In genomic region chr10:128495903-128496302, GRCm38 (mm10) we compare ENCODE assay signal across 23 mouse cellular contexts. TPM values are rescaled to one million over a fixed set of nuclear protein-coding genes. Genes with fewer than 3 reads are reported as not detected.
DNase-seq lines count a peak whose midpoint lies in the region; ATAC-seq lines count a peak whose summit lies in the region.
"Had no signal": no experiment of that assay in that cellular context is flagged by ENCODE, and none has a peak within 500 bp of the region (broad histone marks: within the 10 kb centered on the region; RNA-seq: fewer than 3 reads in every experiment).

No protein-coding gene starts in this region.

- peaks cover 10% of the 10 kb centered on the region for H3K36me3 ChIP-seq in heart, embryonic 16.5 days (ENCODE audit: control insufficient read depth, insufficient read depth)
- H3K36me3 ChIP-seq in heart, embryonic 11.5 days (ENCODE audit: control insufficient read depth, insufficient read depth, low read length): peaks cover 4% of the 10 kb centered on the region
- H3K36me3 ChIP-seq in liver, embryonic 12.5 days: peaks cover 15% of the 10 kb centered on the region
- H3K36me3 ChIP-seq: intestine, embryonic 15.5 days had no signal

- peak overlapping the region; percentile 61 for H3K27ac ChIP-seq in heart, embryonic 16.5 days (ENCODE audit: low read length)
- H3K27ac ChIP-seq in heart, embryonic 11.5 days (ENCODE audit: low read depth, low read length): no peak overlapping the region
- H3K27ac ChIP-seq in liver, embryonic 12.5 days: no peak overlapping the region
- H3K27ac ChIP-seq: embryonic facial prominence, embryonic 12.5 days; hindbrain, embryonic 15.5 days; intestine, embryonic 15.5 days; neural tube, embryonic 12.5 days had no signal

- H3K4me1 ChIP-seq in heart, embryonic 16.5 days (ENCODE audit: control insufficient read depth, insufficient read depth, low read length): peaks cover 40% of the 10 kb centered on the region
- H3K4me1 ChIP-seq in heart, embryonic 11.5 days (ENCODE audit: control insufficient read depth, insufficient read depth, low read length): peaks cover 37% of the 10 kb centered on the region
- peaks cover 64% of the 10 kb centered on the region for H3K4me1 ChIP-seq in liver, embryonic 12.5 days

- H3K4me3 ChIP-seq in heart, embryonic 16.5 days (ENCODE audit: low read length): no peak overlapping the region
- H3K4me3 ChIP-seq in heart, embryonic 11.5 days (ENCODE audit: low read depth, low read length): no peak overlapping the region
- no peak overlapping the region for H3K4me3 ChIP-seq in liver, embryonic 12.5 days
- H3K4me3 ChIP-seq: embryonic facial prominence, embryonic 12.5 days; hindbrain, embryonic 15.5 days; intestine, embryonic 15.5 days; left cerebral cortex, adult 2 months; neural tube, embryonic 12.5 days had no signal

- WGBS in heart, embryonic 16.5 days: 71% methylated on average over 4 of the region's 4 CpGs
- WGBS in heart, embryonic 11.5 days (ENCODE audit: insufficient replicate concordance): 76% methylated on average over 4 of the region's 4 CpGs
- 60% methylated on average over 4 of the region's 4 CpGs for WGBS in liver, embryonic 12.5 days (ENCODE audit: insufficient replicate concordance)

- H3K4me2 ChIP-seq in heart, embryonic 16.5 days (ENCODE audit: low read depth, low read length): no peak overlapping the region
- H3K4me2 ChIP-seq in heart, embryonic 11.5 days: no peak overlapping the region
- no peak overlapping the region for H3K4me2 ChIP-seq in liver, embryonic 12.5 days

- DNase-seq in cerebellum, adult 9-11 months: peak; percentile 23
- no peak for DNase-seq in cerebellum, adult 18-20 months
- DNase-seq in A20 (ENCODE audit: low read depth, low spot score): peak; percentile 26
- DNase-seq in urinary bladder, postnatal 14 days (ENCODE audit: low spot score): no peak
- DNase-seq in neural tube, embryonic 10.5 days (ENCODE audit: extremely low spot score, low spot score): no peak
- DNase-seq: cerebellum, adult 8-10 months; heart, postnatal 4 days; kidney, postnatal 4 days; layer of hippocampus, adult 9-11 months; lung, embryonic 14.5 days; lung, postnatal 4 days; right cerebral cortex, adult 18-20 months; thymus, postnatal 36 days had no signal

- ATAC-seq in heart, embryonic 16.5 days (replicated peaks; ENCODE audit: extremely low read depth, insufficient read depth, low FRiP score): no peak
- ATAC-seq in heart, embryonic 11.5 days (replicated peaks; ENCODE audit: insufficient number of reproducible peaks, low FRiP score, low TSS enrichment): no peak
- ATAC-seq in liver, embryonic 12.5 days: no peak
- ATAC-seq: forebrain, embryonic 16.5 days; intestine, embryonic 15.5 days had no signal

- H3K9me3 ChIP-seq in heart, embryonic 16.5 days (replicated peaks; ENCODE audit: control insufficient read depth, low read length): no peaks in the 10 kb centered on the region
- H3K9me3 ChIP-seq in heart, embryonic 11.5 days (replicated peaks; ENCODE audit: control insufficient read depth, low read length): no peaks in the 10 kb centered on the region
- H3K9me3 ChIP-seq in liver, embryonic 12.5 days (replicated peaks): no peaks in the 10 kb centered on the region
- H3K9me3 ChIP-seq: embryonic facial prominence, embryonic 12.5 days; G1E; hindbrain, embryonic 15.5 days; intestine, embryonic 15.5 days; neural tube, embryonic 12.5 days had no signal

- peak overlapping the region; percentile 28; the same call in 1 of the 2 replicates for H3K9ac ChIP-seq in heart, embryonic 16.5 days (ENCODE audit: low read length)
- no peak overlapping the region for H3K9ac ChIP-seq in heart, embryonic 11.5 days (ENCODE audit: low read depth, low read length)
- 0 out of 2 replicates have a peak overlapping the region, but pooled peaks have one; percentile 28 for H3K9ac ChIP-seq in liver, embryonic 12.5 days
- H3K9ac ChIP-seq: embryonic facial prominence, embryonic 12.5 days; hindbrain, embryonic 15.5 days; intestine, embryonic 15.5 days; lung, embryonic 14.5 days had no signal

- no peaks in the 10 kb centered on the region for H3K27me3 ChIP-seq in heart, embryonic 16.5 days (ENCODE audit: control insufficient read depth, insufficient read depth, low read length)
- no peaks in the 10 kb centered on the region for H3K27me3 ChIP-seq in heart, embryonic 11.5 days (ENCODE audit: control insufficient read depth, insufficient read depth, low read length)
- no peaks in the 10 kb centered on the region for H3K27me3 ChIP-seq in liver, embryonic 12.5 days (replicated peaks)
- H3K27me3 ChIP-seq: embryonic facial prominence, embryonic 12.5 days; hindbrain, embryonic 15.5 days; intestine, embryonic 15.5 days; neural tube, embryonic 12.5 days had no signal

RNA-seq across cellular contexts. Expression of gene Myl6, which starts 2.0 kb away (rescaled TPM):
- 945 and 1,125 TPM in 2 replicates for polyA plus RNA-seq in heart, embryonic 16.5 days (2015; fragmentation: Nextera tagmentation; extraction: Ambion mirVana)
- 1,242 and 1,345 TPM in 2 replicates for polyA plus RNA-seq in heart, embryonic 11.5 days (2014; fragmentation: Nextera tagmentation; extraction: Ambion mirVana)
- 533 and 540 TPM in 2 replicates for polyA plus RNA-seq in liver, embryonic 12.5 days (2016; fragmentation: Nextera tagmentation; extraction: Ambion mirVana)

RNA-seq across cellular contexts. Expression of gene Myl6b, which starts 2.6 kb away (rescaled TPM):
- 4.2 and 4.4 TPM in 2 replicates for polyA plus RNA-seq in heart, embryonic 16.5 days (2015; fragmentation: Nextera tagmentation; extraction: Ambion mirVana)
- 3.3 and 5.4 TPM in 2 replicates for polyA plus RNA-seq in heart, embryonic 11.5 days (2014; fragmentation: Nextera tagmentation; extraction: Ambion mirVana)
- 1.3 and 1.6 TPM in 2 replicates for polyA plus RNA-seq in liver, embryonic 12.5 days (2016; fragmentation: Nextera tagmentation; extraction: Ambion mirVana)

RNA-seq across cellular contexts. Expression of gene Esyt1, which starts 29.8 kb away (rescaled TPM):
- polyA plus RNA-seq in heart, embryonic 16.5 days (2015; fragmentation: Nextera tagmentation; extraction: Ambion mirVana): 22.5 and 25.7 TPM in 2 replicates
- polyA plus RNA-seq in heart, embryonic 11.5 days (2014; fragmentation: Nextera tagmentation; extraction: Ambion mirVana): 14.5 and 18.7 TPM in 2 replicates
- polyA plus RNA-seq in liver, embryonic 12.5 days (2016; fragmentation: Nextera tagmentation; extraction: Ambion mirVana): 15.0 and 16.0 TPM in 2 replicates

RNA-seq across cellular contexts. Expression of gene Smarcc2, which starts 36.9 kb away (rescaled TPM):
- 54.9 and 57.5 TPM in 2 replicates for polyA plus RNA-seq in heart, embryonic 16.5 days (2015; fragmentation: Nextera tagmentation; extraction: Ambion mirVana)
- polyA plus RNA-seq in heart, embryonic 11.5 days (2014; fragmentation: Nextera tagmentation; extraction: Ambion mirVana): 70.8 and 82.8 TPM in 2 replicates
- 34.9 and 40.3 TPM in 2 replicates for polyA plus RNA-seq in liver, embryonic 12.5 days (2016; fragmentation: Nextera tagmentation; extraction: Ambion mirVana)

RNA-seq across cellular contexts. Expression of gene Zc3h10, which starts 51.7 kb away (rescaled TPM):
- polyA plus RNA-seq in heart, embryonic 16.5 days (2015; fragmentation: Nextera tagmentation; extraction: Ambion mirVana): 8.4 and 9.5 TPM in 2 replicates
- polyA plus RNA-seq in heart, embryonic 11.5 days (2014; fragmentation: Nextera tagmentation; extraction: Ambion mirVana): 7.7 and 8.0 TPM in 2 replicates
- 7.7 and 8.1 TPM in 2 replicates for polyA plus RNA-seq in liver, embryonic 12.5 days (2016; fragmentation: Nextera tagmentation; extraction: Ambion mirVana)

Comparison
In these comparisons a context has a peak if more than half of its experiments do, and no peak if none do; other contexts are left out.
1. DNase-seq: peak in cerebellum, adult 9-11 months (single experiment) and A20 (single experiment); none in cerebellum, adult 18-20 months (0 of 2), urinary bladder, postnatal 14 days (single experiment) and neural tube, embryonic 10.5 days (single experiment).